Mouse (Mus musculus): ENCODE data around the gene Cdc5l.

- TF ChIP-seq CTCF (IDR thresholded peaks at IDR 0.05) (no peak), EP300 (IDR thresholded peaks at IDR 0.05; ENCODE audit: insufficient read depth, low read depth, low read length) (no peak)
Measured at GRCm38 (mm10) chr17:45402601-45403000, 30.9 kb downstream of the Cdc5l start.

Data from heart, adult 2 months (tissue).